Mouse (Mus musculus) left cerebral cortex, adult 11 months (tissue): ENCODE measurements around the gene Ccdc153.

Experiments
- DNase-seq: peaks from one replicate; pipeline ENCODE4 v3.0.0; 2022; ENCODE audit warnings: low spot score

The Ccdc153 gene

DNA sequence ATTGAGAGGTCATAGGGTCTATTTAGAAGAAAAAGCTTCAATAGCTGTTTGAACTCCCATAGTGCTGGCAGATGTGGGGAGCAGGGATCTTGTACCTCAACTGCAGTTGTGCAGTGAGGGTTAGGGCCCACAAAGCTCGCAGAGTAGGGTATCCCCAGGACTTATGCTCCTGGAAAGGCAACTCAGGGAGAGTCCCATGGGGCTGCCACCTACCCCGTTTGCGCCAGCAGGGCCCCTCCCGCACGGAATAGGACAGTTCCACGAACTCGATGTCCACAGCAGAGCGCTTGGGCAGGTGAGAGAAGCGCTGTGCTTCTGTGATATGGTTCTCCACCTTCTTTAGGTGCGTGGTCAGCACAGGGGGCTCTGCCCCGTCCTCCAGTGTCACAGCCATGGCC, 46.5 kb downstream of the Ccdc153 start:
- no peak for DNase-seq

DNA sequence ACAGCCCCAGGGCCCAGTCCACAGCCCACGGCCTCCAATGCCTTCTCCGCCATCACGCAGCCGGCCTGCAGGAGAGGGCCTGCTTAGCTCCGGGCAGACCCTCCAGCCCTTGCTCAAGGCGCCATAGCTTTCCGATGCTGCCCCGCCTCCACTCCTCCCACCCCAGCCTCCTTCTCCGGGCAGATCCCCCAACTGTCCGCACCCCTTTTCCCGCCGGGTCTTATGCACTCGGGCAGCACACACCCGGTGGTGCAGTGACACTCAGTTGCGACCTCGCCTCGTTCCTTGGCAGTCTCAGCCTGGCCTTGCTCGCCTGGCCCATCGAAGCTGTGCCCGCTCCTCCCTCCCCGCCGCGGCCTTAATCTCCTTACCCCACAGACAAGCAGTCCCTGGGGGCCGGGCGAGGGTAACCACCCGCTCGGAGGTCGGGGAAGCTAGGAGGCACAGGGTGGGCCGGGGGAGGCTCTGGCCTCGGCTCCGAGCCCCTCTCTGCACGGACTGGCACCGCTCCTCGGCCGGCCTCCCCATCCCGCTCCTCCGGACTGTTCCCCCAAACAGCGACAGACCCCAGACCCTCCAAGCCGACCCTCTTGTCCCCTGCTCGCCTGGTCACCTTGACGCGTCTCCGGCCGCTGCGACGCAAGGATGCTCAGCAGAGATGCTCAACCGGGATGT, 47.1 kb downstream of the Ccdc153 start:
- no peak for DNase-seq

DNA sequence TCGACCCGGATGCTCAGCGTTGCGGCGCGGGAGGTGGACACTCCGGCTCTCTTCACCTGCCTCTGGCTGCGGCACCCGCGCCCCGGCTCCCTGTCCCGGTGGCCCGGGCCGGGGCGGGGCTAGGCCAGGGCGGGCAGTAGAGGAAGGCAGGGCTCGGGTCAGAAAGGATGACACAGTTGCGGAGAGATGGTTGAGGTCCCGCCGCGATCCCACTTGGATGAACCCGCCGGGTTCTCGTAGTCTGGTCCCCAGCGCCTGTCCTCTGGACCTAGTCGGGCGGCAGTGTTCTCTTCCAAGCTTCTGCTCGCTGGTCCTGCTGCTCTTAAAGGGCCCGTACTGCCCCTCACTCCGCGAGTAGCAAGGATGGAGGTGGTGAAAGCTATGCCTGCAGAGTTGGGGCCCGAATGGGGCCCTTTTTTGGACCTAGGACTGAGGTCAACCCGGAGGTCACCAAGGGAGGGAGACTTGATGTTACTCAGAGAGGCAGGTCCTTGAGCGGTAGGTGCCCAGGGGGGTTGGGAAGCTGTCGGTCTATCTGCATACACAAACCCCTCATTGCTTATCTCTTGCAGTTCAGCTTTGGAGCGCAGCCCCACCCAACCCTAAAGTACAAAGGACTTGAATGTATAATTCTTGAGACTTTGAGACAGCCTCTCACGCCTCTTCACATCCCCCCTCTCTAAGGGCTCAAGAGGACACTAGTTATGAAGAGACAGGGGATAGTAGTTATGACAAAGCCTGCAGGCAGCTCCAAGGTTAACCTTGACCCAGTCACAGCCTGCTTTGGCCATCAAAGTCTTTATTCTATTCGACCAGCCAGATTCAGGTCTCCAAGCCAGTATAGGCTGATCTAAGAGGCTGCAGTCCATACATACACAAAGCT, 47.8 kb downstream of the Ccdc153 start, which contains the start of gene Abcg4:
TSS of gene Abcg4 (minus strand) at position 540 of the 883 bp plus-strand sequence.
- no peak for DNase-seq

DNA sequence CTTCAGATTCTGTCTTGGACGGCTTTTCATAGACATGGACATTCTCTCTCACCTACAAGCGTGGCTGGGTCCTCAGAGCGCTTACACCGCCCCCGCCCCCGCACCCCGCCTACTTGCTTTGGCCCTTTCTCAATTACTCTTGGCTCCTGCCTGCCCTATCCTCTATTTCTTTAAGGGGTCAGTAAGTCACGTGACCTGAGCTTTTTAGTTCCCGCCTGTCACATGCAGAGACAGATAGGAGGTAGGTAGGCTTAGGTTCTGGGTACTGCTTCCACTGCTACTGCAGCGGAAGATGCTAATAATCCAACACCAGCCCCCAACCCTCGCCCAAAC, 48.4 kb downstream of the Ccdc153 start:
- no peak for DNase-seq

DNA sequence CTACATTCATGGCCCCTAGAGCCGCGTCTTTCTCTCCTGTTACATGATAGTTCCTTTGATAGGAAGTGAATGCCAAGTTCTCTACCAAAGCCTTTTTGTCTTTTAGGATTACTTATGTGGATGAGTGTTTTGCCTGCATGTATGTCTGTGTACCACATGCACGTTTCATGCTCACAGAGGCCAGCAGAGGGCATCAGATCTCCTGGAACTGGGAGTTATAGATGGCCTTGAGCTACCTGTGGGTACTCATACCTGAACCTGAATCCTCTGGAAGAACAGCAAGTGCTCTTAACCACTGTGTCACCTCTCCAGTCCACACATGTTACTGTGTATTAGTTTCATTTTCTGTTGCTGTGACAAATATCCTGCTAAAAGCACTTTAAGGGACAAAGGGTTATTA, 52.0 kb downstream of the Ccdc153 start:
- DNase-seq: no peak
